ENCODE assay signal across 21 mouse cellular contexts in the genomic region with DNA sequence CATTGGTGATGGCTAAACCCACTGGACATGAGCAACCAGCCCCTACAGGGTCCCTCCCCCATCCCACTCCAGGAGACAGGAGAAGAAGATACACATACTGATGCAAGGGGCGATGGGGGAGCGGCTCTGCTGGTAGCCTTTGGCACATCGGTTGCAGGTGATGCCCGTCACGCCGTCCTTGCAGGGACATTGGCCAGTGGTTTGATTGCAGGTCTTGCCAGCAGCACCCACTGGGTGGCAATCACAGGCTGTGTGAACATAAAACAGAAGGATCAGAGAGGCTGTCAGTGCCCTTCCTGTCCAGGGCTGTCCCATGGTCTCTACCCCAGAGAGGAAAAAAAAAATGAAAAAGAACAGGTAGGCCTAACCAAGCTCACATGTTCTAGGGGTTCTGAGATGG.
A peak's percentile ranks its signal among the peaks of the same experiment; 100 is the strongest.
DNase-seq lines count a peak whose midpoint lies in the region; ATAC-seq and TF ChIP-seq lines count a peak whose summit lies in the region.
"Had no signal": no experiment of that assay in that cellular context is flagged by ENCODE, and none has a peak within 500 bp of the region (broad histone marks: within the 10 kb centered on the region; RNA-seq: fewer than 3 reads in every experiment).

No protein-coding gene starts in this region.

- no peak overlapping the region for H3K4me3 ChIP-seq in intestine, postnatal 0 days (ENCODE audit: low read depth, low read length)
- no peak overlapping the region for H3K4me3 ChIP-seq in intestine, embryonic 16.5 days (ENCODE audit: low read length)
- no peak overlapping the region for H3K4me3 ChIP-seq in lung, adult 2 months (replicated peaks; ENCODE audit: extremely low read depth, low read depth, low read length)
- no peak overlapping the region for H3K4me3 ChIP-seq in midbrain, postnatal 0 days (ENCODE audit: low read depth, low read length)
- H3K4me3 ChIP-seq in midbrain, embryonic 10.5 days = no peak overlapping the region
- H3K4me3 ChIP-seq: embryonic facial prominence, embryonic 12.5 days; embryonic facial prominence, embryonic 15.5 days; hindbrain, embryonic 12.5 days; hindbrain, embryonic 15.5 days had no signal

- no peaks in the 10 kb centered on the region for H3K4me1 ChIP-seq in intestine, postnatal 0 days (replicated peaks; ENCODE audit: control insufficient read depth, insufficient read depth, low read length)
- no peaks in the 10 kb centered on the region for H3K4me1 ChIP-seq in intestine, embryonic 16.5 days (ENCODE audit: control insufficient read depth, insufficient read depth, low read length)
- peaks cover 3% of the 10 kb centered on the region; the same call in 1 of the 2 replicates for H3K4me1 ChIP-seq in lung, adult 2 months (ENCODE audit: control insufficient read depth, insufficient read depth, low read length)
- H3K4me1 ChIP-seq in midbrain, postnatal 0 days (ENCODE audit: insufficient read depth, low read length) = no peaks in the 10 kb centered on the region
- H3K4me1 ChIP-seq in midbrain, embryonic 10.5 days = peaks cover 6% of the 10 kb centered on the region
- H3K4me1 ChIP-seq: hindbrain, embryonic 12.5 days; hindbrain, embryonic 15.5 days had no signal

- TF ChIP-seq POLR2A in lung, adult 2 months (IDR thresholded peaks at IDR 0.05; ENCODE audit: borderline replicate concordance, extremely low read depth, low read depth, low read length) = no peak

- H3K9ac ChIP-seq in intestine, postnatal 0 days (ENCODE audit: low read depth, low read length) = no peak overlapping the region
- H3K9ac ChIP-seq in intestine, embryonic 16.5 days (ENCODE audit: low read depth, low read length) = no peak overlapping the region
- no peak overlapping the region for H3K9ac ChIP-seq in midbrain, postnatal 0 days (replicated peaks; ENCODE audit: low read length, poor library complexity, severe bottlenecking)
- H3K9ac ChIP-seq: embryonic facial prominence, embryonic 12.5 days; embryonic facial prominence, embryonic 15.5 days; forebrain, postnatal 0 days; hindbrain, embryonic 12.5 days; hindbrain, embryonic 15.5 days had no signal

- no peak overlapping the region for H3K4me2 ChIP-seq in intestine, postnatal 0 days (replicated peaks; ENCODE audit: low read depth)
- H3K4me2 ChIP-seq in intestine, embryonic 16.5 days (ENCODE audit: low read depth, low read length) = no peak overlapping the region
- H3K4me2 ChIP-seq in midbrain, postnatal 0 days (ENCODE audit: low read depth, low read length, poor library complexity, severe bottlenecking) = no peak overlapping the region
- H3K4me2 ChIP-seq: embryonic facial prominence, embryonic 12.5 days; embryonic facial prominence, embryonic 15.5 days; heart, embryonic 11.5 days; hindbrain, embryonic 12.5 days; hindbrain, embryonic 15.5 days had no signal

- TF ChIP-seq CTCF in intestine, postnatal 0 days (IDR thresholded peaks at IDR 0.05; ENCODE audit: low read depth) = 0 out of 2 replicates have a peak, but pooled peaks have one; percentile 15
- TF ChIP-seq CTCF in lung, adult 2 months (IDR thresholded peaks at IDR 0.05; ENCODE audit: insufficient read depth, low read length) = peak; percentile 53; the same call in 1 of the 2 replicates
- TF ChIP-seq CTCF in midbrain, postnatal 0 days (IDR thresholded peaks at IDR 0.05) = 0 out of 2 replicates have a peak, but pooled peaks have one; percentile 5

- 97% methylated on average over 6 of the region's 6 CpGs for WGBS in intestine, postnatal 0 days
- WGBS in intestine, embryonic 16.5 days = 96% methylated on average over 6 of the region's 6 CpGs
- WGBS in lung, adult 2 months = 97% methylated on average over 6 of the region's 6 CpGs
- WGBS in midbrain, postnatal 0 days = 98% methylated on average over 6 of the region's 6 CpGs
- WGBS in midbrain, embryonic 10.5 days = 97% methylated on average over 6 of the region's 6 CpGs

- DNase-seq in lung, adult 2 months = no peak
- no peak for DNase-seq in lung, postnatal 10 days
- DNase-seq in midbrain, postnatal 0 days (ENCODE audit: low spot score) = no peak
- DNase-seq in midbrain, embryonic 10.5 days (ENCODE audit: low spot score) = no peak
- DNase-seq: adrenal gland, adult 2 months; adrenal gland, postnatal 14 days; cerebellum, adult 11 months; cerebellum, adult 2 months; cerebellum, adult 9-11 months; cerebellum, postnatal 25 days; forebrain, postnatal 0 days; gastrocnemius, postnatal 25 days had no signal

- no peaks in the 10 kb centered on the region for H3K9me3 ChIP-seq in intestine, postnatal 0 days (ENCODE audit: control insufficient read depth)
- no peaks in the 10 kb centered on the region for H3K9me3 ChIP-seq in intestine, embryonic 16.5 days (ENCODE audit: control insufficient read depth, low read length)
- H3K9me3 ChIP-seq in midbrain, postnatal 0 days (ENCODE audit: low read length) = no peaks in the 10 kb centered on the region
- H3K9me3 ChIP-seq in midbrain, embryonic 10.5 days (replicated peaks) = no peaks in the 10 kb centered on the region
- H3K9me3 ChIP-seq: embryonic facial prominence, embryonic 12.5 days; embryonic facial prominence, embryonic 15.5 days; hindbrain, embryonic 12.5 days; hindbrain, embryonic 15.5 days had no signal

- no peak for ATAC-seq in intestine, postnatal 0 days
- ATAC-seq in intestine, embryonic 16.5 days = no peak
- ATAC-seq in midbrain, postnatal 0 days (ENCODE audit: low FRiP score) = no peak
- ATAC-seq: CD4-positive, CD25-positive, alpha-beta regulatory T cell, adult 4 months; forebrain, embryonic 14.5 days; forebrain, postnatal 0 days had no signal

- H3K27me3 ChIP-seq in intestine, postnatal 0 days (replicated peaks; ENCODE audit: control insufficient read depth, insufficient read depth, low read length) = no peaks in the 10 kb centered on the region
- H3K27me3 ChIP-seq in intestine, embryonic 16.5 days (replicated peaks; ENCODE audit: control insufficient read depth, insufficient read depth, low read length) = no peaks in the 10 kb centered on the region
- H3K27me3 ChIP-seq in midbrain, postnatal 0 days (ENCODE audit: insufficient read depth, low read length) = no peaks in the 10 kb centered on the region
- peaks cover 24% of the 10 kb centered on the region for H3K27me3 ChIP-seq in midbrain, embryonic 10.5 days (ENCODE audit: low read depth, poor library complexity, severe bottlenecking)
- H3K27me3 ChIP-seq: embryonic facial prominence, embryonic 12.5 days; embryonic facial prominence, embryonic 15.5 days; hindbrain, embryonic 15.5 days had no signal

- no peak overlapping the region for H3K27ac ChIP-seq in intestine, postnatal 0 days (ENCODE audit: low read depth, low read length)
- no peak overlapping the region for H3K27ac ChIP-seq in intestine, embryonic 16.5 days (ENCODE audit: low read length)
- no peak overlapping the region for H3K27ac ChIP-seq in midbrain, postnatal 0 days (ENCODE audit: low read depth, low read length)
- no peak overlapping the region for H3K27ac ChIP-seq in midbrain, embryonic 10.5 days (replicated peaks)
- H3K27ac ChIP-seq: embryonic facial prominence, embryonic 12.5 days; embryonic facial prominence, embryonic 15.5 days; hindbrain, embryonic 12.5 days; hindbrain, embryonic 15.5 days had no signal

- H3K36me3 ChIP-seq in intestine, postnatal 0 days (ENCODE audit: control insufficient read depth, insufficient read depth) = no peaks in the 10 kb centered on the region
- no peaks in the 10 kb centered on the region for H3K36me3 ChIP-seq in intestine, embryonic 16.5 days (ENCODE audit: control insufficient read depth, insufficient read depth, low read length)
- H3K36me3 ChIP-seq in midbrain, postnatal 0 days (ENCODE audit: insufficient read depth, low read length) = no peaks in the 10 kb centered on the region
- peaks cover 81% of the 10 kb centered on the region for H3K36me3 ChIP-seq in midbrain, embryonic 10.5 days
- H3K36me3 ChIP-seq: embryonic facial prominence, embryonic 12.5 days; embryonic facial prominence, embryonic 15.5 days; hindbrain, embryonic 15.5 days had no signal
